Mouse (Mus musculus): Measurements from ENCODE around the gene Ampd2. TPM values are rescaled to one million over a fixed set of nuclear protein-coding genes. Genes with fewer than 3 reads are reported as not detected.

Ampd2 gene
- polyA plus RNA-seq, 1 experiment from 2014 or later, result 43.4 TPM

DNA sequence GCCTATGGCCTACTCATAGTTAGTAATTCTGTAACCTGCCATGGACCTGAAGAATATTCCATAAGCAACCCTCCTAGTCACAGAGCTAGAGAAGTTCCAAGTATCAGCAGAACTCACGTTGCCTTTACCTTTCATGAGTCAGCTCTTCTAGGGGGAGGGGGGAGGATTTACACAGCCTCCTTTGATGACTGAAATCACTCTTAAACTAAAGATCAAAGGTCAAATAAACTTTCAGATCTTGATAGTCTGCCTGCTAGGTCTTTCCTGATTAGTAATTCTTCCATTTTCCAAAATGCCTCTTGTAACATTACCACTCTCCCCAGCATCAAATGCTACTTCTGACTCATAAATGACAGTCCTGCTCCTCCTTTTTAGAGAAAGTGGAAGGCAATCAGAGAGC, 37.7 kb upstream of the Ampd2 start:
- H3K36me3 ChIP-seq (ENCODE audit: control insufficient read depth, insufficient read depth, low read length), result peaks cover 20% of the 10 kb centered on the region
- H3K9me3 ChIP-seq (ENCODE audit: control insufficient read depth, low read length), result no peaks in the 10 kb centered on the region
- H3K4me1 ChIP-seq (ENCODE audit: control insufficient read depth, insufficient read depth, low read length), result no peaks in the 10 kb centered on the region; the same call in 1 of the 2 replicates
- H3K27me3 ChIP-seq (ENCODE audit: control insufficient read depth, insufficient read depth, low read length), result no peaks in the 10 kb centered on the region
- WGBS, result 43% methylated on average over 1 of the region's 1 CpGs
- no peak for ATAC-seq (ENCODE audit: low FRiP score, low TSS enrichment)
- H3K9ac ChIP-seq (ENCODE audit: low read depth, low read length), result no peak overlapping the region
- no peak overlapping the region for H3K27ac ChIP-seq (ENCODE audit: low read depth, low read length)
- H3K4me2 ChIP-seq (replicated peaks; ENCODE audit: low read depth, low read length), result no peak overlapping the region
- H3K4me3 ChIP-seq (ENCODE audit: low read length), result no peak overlapping the region

DNA sequence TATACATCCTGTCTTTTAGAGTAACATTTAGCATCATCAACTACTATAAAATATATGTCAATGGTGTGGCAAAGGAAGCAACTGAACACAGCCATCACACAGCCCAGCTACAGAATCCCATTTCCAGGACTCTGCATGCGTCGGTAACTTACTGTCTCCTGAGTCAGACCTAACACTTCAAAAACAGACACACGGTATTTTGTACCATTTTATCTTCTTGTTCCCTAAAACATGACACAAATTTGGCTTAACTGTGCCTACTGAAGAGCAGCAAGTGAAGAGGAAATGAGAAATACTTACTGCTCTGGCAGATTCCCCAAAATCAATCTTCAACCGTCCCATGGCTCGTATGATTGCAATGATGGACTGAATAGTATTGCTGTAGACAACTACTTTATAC, 36.8 kb upstream of the Ampd2 start:
- 92% methylated on average over 5 of the region's 5 CpGs for WGBS
- no peaks in the 10 kb centered on the region for H3K27me3 ChIP-seq (ENCODE audit: control insufficient read depth, insufficient read depth, low read length)
- ATAC-seq (ENCODE audit: low FRiP score, low TSS enrichment), result no peak
- H3K27ac ChIP-seq (ENCODE audit: low read depth, low read length), result no peak overlapping the region
- peaks cover 29% of the 10 kb centered on the region for H3K36me3 ChIP-seq (ENCODE audit: control insufficient read depth, insufficient read depth, low read length)
- no peak overlapping the region for H3K4me3 ChIP-seq (ENCODE audit: low read length)
- no peaks in the 10 kb centered on the region for H3K9me3 ChIP-seq (ENCODE audit: control insufficient read depth, low read length)
- no peaks in the 10 kb centered on the region for H3K4me1 ChIP-seq (ENCODE audit: control insufficient read depth, insufficient read depth, low read length)
- no peak overlapping the region for H3K4me2 ChIP-seq (replicated peaks; ENCODE audit: low read depth, low read length)
- H3K9ac ChIP-seq (ENCODE audit: low read depth, low read length), result no peak overlapping the region

DNA sequence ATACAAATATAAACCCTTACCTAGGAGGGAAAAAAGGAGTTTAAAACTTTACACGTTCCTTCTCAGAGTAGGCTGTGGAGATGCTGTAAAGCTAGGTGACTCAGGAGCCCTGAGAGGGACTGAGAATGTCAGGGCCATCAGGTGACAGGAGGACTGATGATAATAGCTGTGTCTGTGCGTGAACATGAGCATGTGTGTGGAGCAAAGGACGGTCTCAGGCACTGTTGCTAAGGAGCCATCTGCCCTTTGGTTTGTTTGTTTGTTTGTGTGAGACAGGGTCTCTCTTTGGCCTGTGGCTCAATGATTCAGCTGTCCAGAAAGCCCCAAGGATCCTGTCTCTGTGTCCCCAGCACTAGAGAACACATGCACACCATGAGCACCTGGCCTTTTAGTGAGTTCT, 34.6 kb upstream of the Ampd2 start:
- WGBS, result 85% methylated on average over 3 of the region's 3 CpGs
- Histone ChIP-seq H3K4me1 (ENCODE audit: control insufficient read depth, insufficient read depth, low read length) (no peaks in the 10 kb centered on the region), H3K4me2 (replicated peaks; ENCODE audit: low read depth, low read length) (no peak overlapping the region), H3K27ac (ENCODE audit: low read depth, low read length) (no peak overlapping the region), H3K27me3 (ENCODE audit: control insufficient read depth, insufficient read depth, low read length) (no peaks in the 10 kb centered on the region), H3K9me3 (ENCODE audit: control insufficient read depth, low read length) (no peaks in the 10 kb centered on the region), H3K4me3 (ENCODE audit: low read length) (no peak overlapping the region), H3K36me3 (ENCODE audit: control insufficient read depth, insufficient read depth, low read length) (peaks cover 39% of the 10 kb centered on the region), H3K9ac (ENCODE audit: low read depth, low read length) (no peak overlapping the region)
- ATAC-seq (ENCODE audit: low FRiP score, low TSS enrichment), result no peak

- no peaks in the 10 kb centered on the region for H3K9me3 ChIP-seq (ENCODE audit: control insufficient read depth, low read length)
- no peaks in the 10 kb centered on the region for H3K4me1 ChIP-seq (ENCODE audit: control insufficient read depth, insufficient read depth, low read length)
- H3K27ac ChIP-seq (ENCODE audit: low read depth, low read length), result no peak overlapping the region
- H3K27me3 ChIP-seq (ENCODE audit: control insufficient read depth, insufficient read depth, low read length), result no peaks in the 10 kb centered on the region
- no peak overlapping the region for H3K4me2 ChIP-seq (replicated peaks; ENCODE audit: low read depth, low read length)
- WGBS, result 94% methylated on average over 6 of the region's 6 CpGs
- peaks cover 60% of the 10 kb centered on the region for H3K36me3 ChIP-seq (ENCODE audit: control insufficient read depth, insufficient read depth, low read length)
- ATAC-seq (ENCODE audit: low FRiP score, low TSS enrichment), result no peak
- H3K9ac ChIP-seq (ENCODE audit: low read depth, low read length), result no peak overlapping the region
- H3K4me3 ChIP-seq (ENCODE audit: low read length), result no peak overlapping the region
Observed at GRCm38 (mm10) chr3:108117465-108117864, 31.0 kb upstream of the Ampd2 start.

DNA sequence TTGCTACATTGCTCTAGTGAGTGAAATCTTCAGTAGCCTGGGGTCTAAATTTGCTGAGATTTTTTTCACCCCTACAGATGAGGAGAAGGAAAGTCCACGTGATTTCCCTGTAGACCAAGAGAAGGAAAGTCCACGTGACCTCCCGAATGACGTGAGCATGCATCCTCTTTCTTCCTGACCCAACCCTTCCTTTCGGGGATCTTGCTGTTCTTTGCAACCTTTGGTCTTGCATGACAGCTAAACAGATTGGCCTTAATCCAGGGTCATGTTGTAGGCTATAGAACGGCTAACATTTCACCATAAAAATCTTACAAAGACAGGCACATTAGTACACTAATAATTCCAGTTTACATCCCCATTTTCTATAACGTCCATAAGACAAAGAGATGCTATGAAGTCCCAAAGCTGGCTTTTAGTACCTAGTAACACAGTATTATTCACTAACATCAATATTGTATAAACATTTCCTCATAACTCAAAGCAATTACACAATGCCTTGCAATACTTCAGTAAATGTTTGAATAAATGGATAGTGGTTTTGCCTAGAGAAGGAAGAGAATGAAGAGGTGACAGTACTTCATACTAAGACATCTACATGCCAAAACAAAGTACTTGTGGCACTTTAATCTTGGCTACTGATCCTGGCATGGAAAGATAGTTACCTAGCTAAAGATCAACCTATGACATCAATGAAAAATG, 27.3 kb upstream of the Ampd2 start:
- 87% methylated on average over 7 of the region's 7 CpGs for WGBS
- H3K36me3 ChIP-seq (ENCODE audit: control insufficient read depth, insufficient read depth, low read length), result peaks cover 74% of the 10 kb centered on the region

DNA sequence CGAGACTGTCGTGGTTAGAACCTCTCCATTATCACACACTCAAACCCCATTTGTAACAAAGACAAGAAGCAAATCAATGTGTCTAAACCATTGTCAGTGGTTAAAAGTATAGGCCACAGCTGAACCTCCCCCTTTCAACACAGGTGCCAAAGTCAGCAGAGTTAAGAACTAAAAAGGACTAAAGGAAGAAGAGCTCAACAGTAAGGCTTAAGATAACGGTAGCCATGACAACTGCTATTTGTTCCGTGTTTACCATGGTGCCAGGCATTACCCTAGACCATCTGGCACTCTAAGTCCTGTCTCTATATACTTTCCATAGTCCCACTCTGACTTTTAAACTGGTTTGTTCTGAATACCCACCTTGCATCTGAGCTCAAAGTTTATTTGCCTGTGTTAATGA, 26.2 kb upstream of the Ampd2 start:
- H3K4me3 ChIP-seq (ENCODE audit: low read length), result no peak overlapping the region
- no peaks in the 10 kb centered on the region for H3K4me1 ChIP-seq (ENCODE audit: control insufficient read depth, insufficient read depth, low read length)
- ATAC-seq (ENCODE audit: low FRiP score, low TSS enrichment), result no peak
- no peaks in the 10 kb centered on the region for H3K27me3 ChIP-seq (ENCODE audit: control insufficient read depth, insufficient read depth, low read length)
- H3K27ac ChIP-seq (ENCODE audit: low read depth, low read length), result no peak overlapping the region
- H3K9me3 ChIP-seq (ENCODE audit: control insufficient read depth, low read length), result no peaks in the 10 kb centered on the region
- peaks cover 74% of the 10 kb centered on the region for H3K36me3 ChIP-seq (ENCODE audit: control insufficient read depth, insufficient read depth, low read length)
- H3K9ac ChIP-seq (ENCODE audit: low read depth, low read length), result no peak overlapping the region
- no peak overlapping the region for H3K4me2 ChIP-seq (replicated peaks; ENCODE audit: low read depth, low read length)
- WGBS, result 93% methylated on average over 4 of the region's 4 CpGs

More for the DNA sequence above, 27.3 kb upstream of the Ampd2 start:
- Histone ChIP-seq H3K27ac (ENCODE audit: low read depth, low read length) (no peak overlapping the region), H3K9me3 (ENCODE audit: control insufficient read depth, low read length) (no peaks in the 10 kb centered on the region), H3K4me1 (ENCODE audit: control insufficient read depth, insufficient read depth, low read length) (no peaks in the 10 kb centered on the region), H3K27me3 (ENCODE audit: control insufficient read depth, insufficient read depth, low read length) (no peaks in the 10 kb centered on the region), H3K4me2 (replicated peaks; ENCODE audit: low read depth, low read length) (no peak overlapping the region), H3K4me3 (ENCODE audit: low read length) (no peak overlapping the region), H3K9ac (ENCODE audit: low read depth, low read length) (no peak overlapping the region)
- no peak for ATAC-seq (ENCODE audit: low FRiP score, low TSS enrichment)

- Histone ChIP-seq H3K9me3 (ENCODE audit: control insufficient read depth, low read length) (no peaks in the 10 kb centered on the region), H3K9ac (ENCODE audit: low read depth, low read length) (no peak overlapping the region), H3K4me2 (replicated peaks; ENCODE audit: low read depth, low read length) (no peak overlapping the region), H3K36me3 (ENCODE audit: control insufficient read depth, insufficient read depth, low read length) (peaks cover 72% of the 10 kb centered on the region), H3K27ac (ENCODE audit: low read depth, low read length) (no peak overlapping the region), H3K27me3 (ENCODE audit: control insufficient read depth, insufficient read depth, low read length) (no peaks in the 10 kb centered on the region), H3K4me1 (ENCODE audit: control insufficient read depth, insufficient read depth, low read length) (no peaks in the 10 kb centered on the region), H3K4me3 (ENCODE audit: low read length) (no peak overlapping the region)
- ATAC-seq (ENCODE audit: low FRiP score, low TSS enrichment), result no peak
- WGBS, result 87% methylated on average over 7 of the region's 7 CpGs
Observed at GRCm38 (mm10) chr3:108112246-108112645, 25.8 kb upstream of the Ampd2 start.

GRCm38 (mm10) chr3:108111320-108111719, 24.9 kb upstream of the Ampd2 start:
- H3K9me3 ChIP-seq (ENCODE audit: control insufficient read depth, low read length), result no peaks in the 10 kb centered on the region
- H3K27ac ChIP-seq (ENCODE audit: low read depth, low read length), result no peak overlapping the region
- no peak overlapping the region for H3K4me2 ChIP-seq (replicated peaks; ENCODE audit: low read depth, low read length)
- ATAC-seq (ENCODE audit: low FRiP score, low TSS enrichment), result no peak
- H3K27me3 ChIP-seq (ENCODE audit: control insufficient read depth, insufficient read depth, low read length), result no peaks in the 10 kb centered on the region
- 84% methylated on average over 5 of the region's 5 CpGs for WGBS
- H3K4me1 ChIP-seq (ENCODE audit: control insufficient read depth, insufficient read depth, low read length), result no peaks in the 10 kb centered on the region
- no peak overlapping the region for H3K4me3 ChIP-seq (ENCODE audit: low read length)
- peaks cover 77% of the 10 kb centered on the region for H3K36me3 ChIP-seq (ENCODE audit: control insufficient read depth, insufficient read depth, low read length)
- no peak overlapping the region for H3K9ac ChIP-seq (ENCODE audit: low read depth, low read length)

DNA sequence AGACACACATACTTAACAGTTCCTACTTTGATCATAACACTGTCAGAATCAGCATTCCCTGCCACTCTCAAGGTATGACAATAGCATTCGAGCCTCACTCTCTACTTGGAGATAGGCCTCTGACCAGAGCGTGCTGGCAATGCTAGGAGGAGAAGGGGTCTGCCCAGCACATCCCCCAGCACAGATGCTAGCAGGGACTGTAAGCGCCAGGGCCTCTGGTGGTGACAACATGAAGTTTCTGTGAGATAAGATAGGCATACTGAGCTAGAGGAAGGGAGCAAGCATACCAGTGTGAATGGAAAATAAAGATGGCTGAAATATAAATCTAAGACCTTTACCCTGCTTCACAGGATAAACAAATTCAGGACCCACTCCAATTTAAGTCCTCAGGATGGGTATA, 18.8 kb upstream of the Ampd2 start:
- no peaks in the 10 kb centered on the region for H3K9me3 ChIP-seq (ENCODE audit: control insufficient read depth, low read length)
- H3K4me1 ChIP-seq (ENCODE audit: control insufficient read depth, insufficient read depth, low read length), result no peaks in the 10 kb centered on the region
- H3K27ac ChIP-seq (ENCODE audit: low read depth, low read length), result no peak overlapping the region
- H3K4me2 ChIP-seq (replicated peaks; ENCODE audit: low read depth, low read length), result no peak overlapping the region
- ATAC-seq (ENCODE audit: low FRiP score, low TSS enrichment), result no peak
- no peak overlapping the region for H3K4me3 ChIP-seq (ENCODE audit: low read length)
- H3K9ac ChIP-seq (ENCODE audit: low read depth, low read length), result no peak overlapping the region
- H3K27me3 ChIP-seq (ENCODE audit: control insufficient read depth, insufficient read depth, low read length), result no peaks in the 10 kb centered on the region
- H3K36me3 ChIP-seq (ENCODE audit: control insufficient read depth, insufficient read depth, low read length), result peaks cover 43% of the 10 kb centered on the region
- WGBS, result 84% methylated on average over 3 of the region's 3 CpGs

Data from kidney, embryonic 14.5 days (tissue).